8 mouse cellular contexts compared by ENCODE assay signal in genomic region chr5:140420616-140421015, GRCm38 (mm10). TPM values are rescaled to one million over a fixed set of nuclear protein-coding genes. Genes with fewer than 3 reads are reported as not detected.
DNase-seq lines count a peak whose midpoint lies in the region; ATAC-seq lines count a peak whose summit lies in the region.

No protein-coding gene starts in this region.

- peaks cover 28% of the 10 kb centered on the region for H3K4me1 ChIP-seq in heart, embryonic 13.5 days
- H3K4me1 ChIP-seq in hindbrain, embryonic 14.5 days (replicated peaks; ENCODE audit: control insufficient read depth, insufficient read depth, low read length): peaks cover 25% of the 10 kb centered on the region
- H3K4me1 ChIP-seq in midbrain, embryonic 14.5 days (ENCODE audit: control insufficient read depth, insufficient read depth, low read length): peaks cover 19% of the 10 kb centered on the region

- DNase-seq in heart, postnatal 4 days: no peak
- DNase-seq in c-Kit-negative CD71-positive TER-119-positive erythroid progenitor cells, embryonic 14.5 days (ENCODE audit: low read depth, low spot score): peak; percentile 36
- DNase-seq in hindbrain, embryonic 14.5 days (ENCODE audit: low spot score): no peak
- no peak for DNase-seq in midbrain, embryonic 14.5 days
- no peak for DNase-seq in thymus, adult 18-20 months
- DNase-seq in retina, postnatal 1 day: no peak
- no peak for DNase-seq in adrenal gland, adult (ENCODE audit: inconsistent age in 2 of 2, low spot score in 1 of 2)

- H3K27ac ChIP-seq in heart, embryonic 13.5 days (replicated peaks): no peak overlapping the region
- no peak overlapping the region for H3K27ac ChIP-seq in hindbrain, embryonic 14.5 days
- no peak overlapping the region for H3K27ac ChIP-seq in midbrain, embryonic 14.5 days (replicated peaks; ENCODE audit: low read depth, low read length)

- peak overlapping the region; percentile 99 for H3K9ac ChIP-seq in heart, embryonic 13.5 days
- H3K9ac ChIP-seq in hindbrain, embryonic 14.5 days: peak overlapping the region; percentile 96
- H3K9ac ChIP-seq in midbrain, embryonic 14.5 days (replicated peaks; ENCODE audit: low read length): peak overlapping the region; percentile 92; the same call in 1 of the 2 replicates

- peak overlapping the region; percentile 100 for H3K4me3 ChIP-seq in heart, embryonic 13.5 days
- H3K4me3 ChIP-seq in hindbrain, embryonic 14.5 days (replicated peaks; ENCODE audit: low read length): peak overlapping the region; percentile 96
- peak overlapping the region; percentile 100 for H3K4me3 ChIP-seq in midbrain, embryonic 14.5 days (replicated peaks; ENCODE audit: low read depth, low read length)

- H3K36me3 ChIP-seq in heart, embryonic 13.5 days: peaks cover 23% of the 10 kb centered on the region
- no peaks in the 10 kb centered on the region for H3K36me3 ChIP-seq in hindbrain, embryonic 14.5 days (replicated peaks; ENCODE audit: control insufficient read depth, insufficient read depth)
- H3K36me3 ChIP-seq in midbrain, embryonic 14.5 days (ENCODE audit: control insufficient read depth, insufficient read depth, low read length): peaks cover 7% of the 10 kb centered on the region

- no peaks in the 10 kb centered on the region for H3K27me3 ChIP-seq in heart, embryonic 13.5 days (replicated peaks)
- H3K27me3 ChIP-seq in hindbrain, embryonic 14.5 days (ENCODE audit: control insufficient read depth, insufficient read depth, low read length): no peaks in the 10 kb centered on the region
- no peaks in the 10 kb centered on the region for H3K27me3 ChIP-seq in midbrain, embryonic 14.5 days (ENCODE audit: control insufficient read depth, insufficient read depth, low read length)

- ATAC-seq in heart, embryonic 13.5 days (ENCODE audit: extremely low read depth, insufficient number of reproducible peaks, low FRiP score, low TSS enrichment): no peak
- ATAC-seq in hindbrain, embryonic 14.5 days (ENCODE audit: low FRiP score): no peak
- ATAC-seq in midbrain, embryonic 14.5 days (ENCODE audit: low FRiP score, low TSS enrichment): no peak

- no peaks in the 10 kb centered on the region for H3K9me3 ChIP-seq in heart, embryonic 13.5 days
- H3K9me3 ChIP-seq in hindbrain, embryonic 14.5 days (ENCODE audit: control insufficient read depth, low read length): no peaks in the 10 kb centered on the region
- no peaks in the 10 kb centered on the region for H3K9me3 ChIP-seq in midbrain, embryonic 14.5 days (ENCODE audit: control insufficient read depth, low read length)

- H3K4me2 ChIP-seq in heart, embryonic 13.5 days: peak overlapping the region; percentile 94
- H3K4me2 ChIP-seq in hindbrain, embryonic 14.5 days (replicated peaks): peak overlapping the region; percentile 97
- H3K4me2 ChIP-seq in midbrain, embryonic 14.5 days (ENCODE audit: low read length): peak overlapping the region; percentile 91

- 45% methylated on average over 4 of the region's 4 CpGs for WGBS in heart, embryonic 13.5 days
- 81% methylated on average over 4 of the region's 4 CpGs for WGBS in hindbrain, embryonic 14.5 days
- 78% methylated on average over 4 of the region's 4 CpGs for WGBS in midbrain, embryonic 14.5 days

RNA-seq across cellular contexts. Expression of gene Eif3b, which starts 1.5 kb away (rescaled TPM):
- 80.5 and 82.6 TPM in 2 replicates for polyA plus RNA-seq in heart, embryonic 13.5 days (2015; fragmentation: Nextera tagmentation; extraction: Ambion mirVana)
- 100 to 1,000 TPM; 118 to 122 TPM for total RNA-seq in heart, postnatal 4 days (2021)
- polyA plus RNA-seq in hindbrain, embryonic 14.5 days (2014; fragmentation: Nextera tagmentation; extraction: Ambion mirVana): 93.6 and 112 TPM in 2 replicates
- 77.8 and 90.6 TPM in 2 replicates for polyA plus RNA-seq in midbrain, embryonic 14.5 days (2014; fragmentation: Nextera tagmentation; extraction: Ambion mirVana)

RNA-seq across cellular contexts. Expression of gene Gm4869, which starts 24.8 kb away (rescaled TPM):
- 0.07 and 0.08 TPM in 2 replicates for polyA plus RNA-seq in heart, embryonic 13.5 days (2015; fragmentation: Nextera tagmentation; extraction: Ambion mirVana)
- total RNA-seq in heart, postnatal 4 days (2021): not detected
- not detected in 2 replicates for polyA plus RNA-seq in hindbrain, embryonic 14.5 days (2014; fragmentation: Nextera tagmentation; extraction: Ambion mirVana)
- polyA plus RNA-seq in midbrain, embryonic 14.5 days (2014; fragmentation: Nextera tagmentation; extraction: Ambion mirVana): not detected in 2 replicates

RNA-seq across cellular contexts. Expression of gene Snx8, which starts 31.6 kb away (rescaled TPM):
- polyA plus RNA-seq in heart, embryonic 13.5 days (2015; fragmentation: Nextera tagmentation; extraction: Ambion mirVana): 15.0 and 16.1 TPM in 2 replicates
- 10 to 100 TPM; 19.6 to 20.0 TPM for total RNA-seq in heart, postnatal 4 days (2021)
- polyA plus RNA-seq in hindbrain, embryonic 14.5 days (2014; fragmentation: Nextera tagmentation; extraction: Ambion mirVana): 14.2 and 15.9 TPM in 2 replicates
- polyA plus RNA-seq in midbrain, embryonic 14.5 days (2014; fragmentation: Nextera tagmentation; extraction: Ambion mirVana): 13.4 and 19.4 TPM in 2 replicates
